Mouse (Mus musculus): ENCODE data around the gene Enam. TPM values are rescaled to one million over a fixed set of nuclear protein-coding genes. Genes with fewer than 3 reads are reported as not detected.
A peak's percentile ranks its signal among the peaks of the same experiment; 100 is the strongest.
"Not testable (repeated sequence)": the region's sequence is repeated elsewhere in the genome, so short reads cannot be mapped to it uniquely, and the experiment has no call there.

The Enam gene
- polyA plus RNA-seq, 1 experiment from 2014 or later = not detected

GRCm38 (mm10) chr5:88530908-88531307 is 43.1 kb downstream of the Enam start:
- WGBS (ENCODE audit: insufficient replicate concordance) = 34% methylated on average over 1 of the region's 1 CpGs
- ATAC-seq (ENCODE audit: insufficient read depth) = no peak
- Histone ChIP-seq H3K4me3 (replicated peaks) (no peak overlapping the region), H3K36me3 (replicated peaks) (no peaks in the 10 kb centered on the region), H3K27me3 (no peaks in the 10 kb centered on the region), H3K27ac (replicated peaks) (no peak overlapping the region), H3K4me1 (replicated peaks) (no peaks in the 10 kb centered on the region), H3K9ac (no peak overlapping the region), H3K9me3 (replicated peaks) (no peaks in the 10 kb centered on the region), H3K4me2 (no peak overlapping the region)

DNA sequence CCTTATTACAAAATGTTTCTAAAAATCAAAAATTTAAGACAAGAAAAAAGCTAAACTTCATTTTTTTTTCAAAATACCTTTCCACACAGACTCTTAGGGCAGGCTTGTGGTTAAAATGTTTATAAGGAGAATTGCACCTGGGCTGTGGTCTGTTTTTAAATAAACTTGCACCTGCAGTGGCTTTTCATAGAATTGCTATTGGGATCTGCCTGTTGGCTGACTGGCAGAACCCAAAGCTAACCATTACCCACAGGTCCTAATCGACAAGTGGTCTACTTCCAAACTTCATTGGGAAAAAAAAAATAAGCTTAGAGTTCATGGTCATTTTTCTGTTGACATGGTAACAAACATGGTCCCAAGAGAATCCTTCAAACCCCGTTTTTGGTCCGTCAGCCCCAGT is 46.9 kb downstream of the Enam start:
- Histone ChIP-seq H3K27ac (replicated peaks) (no peak overlapping the region), H3K4me1 (replicated peaks) (no peaks in the 10 kb centered on the region), H3K4me3 (replicated peaks) (no peak overlapping the region), H3K9me3 (replicated peaks) (no peaks in the 10 kb centered on the region), H3K36me3 (replicated peaks) (no peaks in the 10 kb centered on the region), H3K9ac (no peak overlapping the region), H3K27me3 (no peaks in the 10 kb centered on the region), H3K4me2 (no peak overlapping the region)
- no peak for ATAC-seq (ENCODE audit: insufficient read depth)
- 62% methylated on average over 3 of the region's 3 CpGs for WGBS (ENCODE audit: insufficient replicate concordance)

GRCm38 (mm10) chr5:88540845-88541244 is 53.1 kb downstream of the Enam start:
- H3K9me3 ChIP-seq (replicated peaks) = no peaks in the 10 kb centered on the region
- no peaks in the 10 kb centered on the region for H3K36me3 ChIP-seq (replicated peaks)
- no peak for ATAC-seq (ENCODE audit: insufficient read depth)
- H3K4me1 ChIP-seq (replicated peaks) = no peaks in the 10 kb centered on the region
- H3K27ac ChIP-seq (replicated peaks) = no peak overlapping the region
- H3K4me2 ChIP-seq = no peak overlapping the region
- H3K4me3 ChIP-seq (replicated peaks) = no peak overlapping the region
- H3K27me3 ChIP-seq = no peaks in the 10 kb centered on the region
- no peak overlapping the region for H3K9ac ChIP-seq

GRCm38 (mm10) chr5:88542651-88543282 is 55.0 kb downstream of the Enam start:
- no peak overlapping the region for H3K9ac ChIP-seq
- H3K4me3 ChIP-seq (replicated peaks) = no peak overlapping the region
- no peaks in the 10 kb centered on the region for H3K4me1 ChIP-seq (replicated peaks)
- WGBS (ENCODE audit: insufficient replicate concordance) = 47% methylated on average over 5 of the region's 5 CpGs
- H3K36me3 ChIP-seq (replicated peaks) = no peaks in the 10 kb centered on the region
- H3K9me3 ChIP-seq (replicated peaks) = no peaks in the 10 kb centered on the region
- no peak overlapping the region for H3K4me2 ChIP-seq
- no peak for ATAC-seq (ENCODE audit: insufficient read depth)
- no peaks in the 10 kb centered on the region for H3K27me3 ChIP-seq
- H3K27ac ChIP-seq (replicated peaks) = no peak overlapping the region

DNA sequence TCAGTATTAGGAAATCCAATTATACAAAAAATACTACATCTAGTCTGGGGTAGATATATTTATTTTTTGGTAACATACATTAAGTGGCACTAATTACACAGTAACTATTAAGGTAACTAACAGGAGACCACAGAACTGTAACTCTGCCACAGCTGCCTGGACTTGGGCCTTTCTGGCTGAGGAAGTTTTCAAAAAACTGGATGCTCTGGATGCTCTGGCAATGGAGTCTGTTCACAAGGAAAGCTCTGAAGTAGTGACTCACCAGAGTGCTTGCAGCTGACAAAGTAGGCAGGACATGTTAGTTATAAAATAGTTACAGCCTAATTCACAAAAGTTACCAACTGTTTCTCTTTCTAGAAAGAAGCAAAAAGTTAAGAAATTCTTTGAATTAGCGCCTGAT is 56.6 kb downstream of the Enam start:
- 56% methylated on average over 1 of the region's 1 CpGs for WGBS (ENCODE audit: insufficient replicate concordance)
- H3K27me3 ChIP-seq; H3K4me3 ChIP-seq (replicated peaks); H3K36me3 ChIP-seq (replicated peaks); H3K27ac ChIP-seq (replicated peaks); H3K4me2 ChIP-seq; H3K9ac ChIP-seq; H3K4me1 ChIP-seq (replicated peaks); H3K9me3 ChIP-seq (replicated peaks); ATAC-seq (ENCODE audit: insufficient read depth): not testable (repeated sequence)

DNA sequence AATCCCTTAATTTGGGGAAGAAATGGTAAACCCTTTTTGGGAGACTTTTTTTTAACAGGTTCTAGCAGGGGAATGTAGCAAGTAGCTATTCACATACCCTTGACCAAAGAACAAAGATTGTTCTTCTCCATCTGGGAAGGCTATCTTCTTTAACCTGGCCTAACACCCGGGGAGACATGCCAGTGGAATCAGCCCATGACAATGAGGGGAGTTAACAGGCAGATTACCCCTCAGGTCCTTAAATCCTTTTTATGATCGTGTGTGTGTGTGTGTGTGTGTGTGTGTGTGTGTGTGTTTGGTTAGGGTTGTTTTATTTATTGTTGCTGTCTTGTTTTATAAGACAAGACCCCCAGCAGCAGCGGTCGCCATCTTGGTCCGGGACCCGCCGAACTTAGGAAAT is 57.8 kb downstream of the Enam start:
- Histone ChIP-seq H3K27me3 (no peaks in the 10 kb centered on the region), H3K9me3 (replicated peaks) (no peaks in the 10 kb centered on the region), H3K9ac (no peak overlapping the region), H3K4me3 (replicated peaks) (no peak overlapping the region), H3K4me2 (no peak overlapping the region), H3K36me3 (replicated peaks) (no peaks in the 10 kb centered on the region), H3K4me1 (replicated peaks) (no peaks in the 10 kb centered on the region), H3K27ac (replicated peaks) (no peak overlapping the region)
- ATAC-seq (ENCODE audit: insufficient read depth) = no peak
- 77% methylated on average over 7 of the region's 7 CpGs for WGBS (ENCODE audit: insufficient replicate concordance)

DNA sequence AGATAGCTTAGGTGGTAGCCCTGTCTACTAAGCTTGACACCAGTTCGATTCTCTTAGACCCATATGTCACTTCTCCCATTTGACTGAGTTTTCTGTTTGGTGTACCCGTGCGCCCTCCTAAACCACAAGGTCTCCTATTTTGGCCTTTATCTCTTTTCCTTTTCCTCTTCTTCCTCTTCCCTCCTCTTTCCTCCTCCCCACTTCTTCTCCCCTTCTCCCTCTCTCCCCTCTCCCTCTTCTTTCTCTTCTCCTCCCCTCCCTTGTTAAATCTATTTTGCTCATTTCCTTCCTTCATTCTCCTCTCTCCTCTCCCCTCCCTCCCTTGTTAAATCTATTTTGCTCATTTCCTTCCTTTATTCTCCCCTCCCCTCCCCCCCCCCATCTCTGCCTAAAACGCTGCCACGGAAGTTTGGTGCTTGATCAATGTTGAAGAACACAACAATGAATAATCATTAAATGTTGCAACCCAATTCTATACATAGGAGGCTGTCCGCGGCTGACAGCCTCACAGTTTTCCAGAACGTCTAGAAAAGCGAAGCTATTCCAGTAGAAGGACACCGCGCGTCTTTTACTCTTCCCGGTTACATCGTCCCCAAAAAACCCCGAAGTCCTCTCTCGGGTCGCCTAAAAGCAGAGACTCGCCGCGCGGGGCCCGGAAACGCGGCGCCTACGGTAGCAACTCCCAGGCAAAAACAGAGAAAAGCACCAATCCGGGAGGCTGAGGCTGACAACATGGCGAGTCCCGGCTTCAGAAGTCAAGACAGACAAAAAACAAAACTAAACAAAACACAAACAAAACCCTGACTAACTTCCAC is 65.7 kb downstream of the Enam start:
- H3K36me3 ChIP-seq (replicated peaks) = peaks cover 4% of the 10 kb centered on the region; the same call in 1 of the 2 replicates
- peak overlapping the region; percentile 88 for H3K4me3 ChIP-seq (replicated peaks)
- peak; percentile 53 for ATAC-seq (ENCODE audit: insufficient read depth)
- no peaks in the 10 kb centered on the region for H3K27me3 ChIP-seq
- peaks cover 26% of the 10 kb centered on the region for H3K4me1 ChIP-seq (replicated peaks)
- H3K4me2 ChIP-seq = peak overlapping the region; percentile 88
- H3K27ac ChIP-seq (replicated peaks) = peak overlapping the region; percentile 90
- WGBS (ENCODE audit: insufficient replicate concordance) = 1% methylated on average over 29 of the region's 29 CpGs
- H3K9ac ChIP-seq = peak overlapping the region; percentile 72
- no peaks in the 10 kb centered on the region for H3K9me3 ChIP-seq (replicated peaks)

DNA sequence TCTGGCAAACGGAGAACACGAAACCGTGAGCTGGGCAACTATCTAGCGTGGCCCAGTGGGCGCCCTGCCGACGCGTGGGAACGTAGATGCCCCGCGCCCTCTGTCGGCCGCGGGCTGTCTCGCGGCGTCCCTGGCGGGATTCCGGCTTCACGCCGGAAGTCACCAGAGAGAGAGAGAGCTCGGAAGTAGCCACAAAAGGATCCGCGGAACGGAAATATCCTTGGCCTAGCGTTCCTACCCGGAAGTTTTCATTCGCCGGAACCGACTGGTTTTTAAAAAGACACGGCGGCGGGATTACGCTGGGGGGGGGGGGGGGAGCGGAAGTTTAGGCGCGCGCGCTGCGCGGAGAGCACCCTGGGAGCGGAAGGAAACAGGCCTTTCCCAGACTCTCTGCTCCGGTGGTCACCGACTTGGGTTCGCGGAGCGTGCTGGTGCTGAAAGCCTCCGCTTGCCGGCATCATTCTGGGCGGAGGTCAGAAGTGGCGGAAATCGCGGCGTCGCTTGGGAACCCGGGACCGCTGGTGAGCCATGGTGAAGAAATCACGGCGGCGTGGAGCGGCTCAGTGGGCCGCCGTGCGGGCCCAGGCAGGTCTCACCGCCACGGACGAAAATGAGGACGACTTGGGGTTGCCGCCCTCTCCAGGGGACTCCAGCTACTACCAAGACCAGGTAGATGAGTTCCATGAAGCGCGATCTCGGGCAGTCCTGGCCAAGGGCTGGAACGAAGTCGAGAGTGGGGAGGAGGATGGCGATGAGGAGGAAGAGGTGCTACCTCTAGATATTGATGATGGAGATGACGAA is 66.5 kb downstream of the Enam start, which contains the start of gene Utp3:
Gene Utp3 (plus strand): TSS at position 377 of the 801 bp plus-strand sequence.
- peak within 1 kb of the TSS; percentile 88 for H3K4me2 ChIP-seq
- H3K9me3 ChIP-seq (replicated peaks) = no peaks in the 10 kb centered on the region
- H3K27ac ChIP-seq (replicated peaks) = peak within 1 kb of the TSS; percentile 90
- no peaks in the 10 kb centered on the region for H3K27me3 ChIP-seq
- peak; percentile 94 for ATAC-seq (ENCODE audit: insufficient read depth)
- WGBS (ENCODE audit: insufficient replicate concordance) = under 1% methylated on average over 74 of the region's 76 CpGs
- H3K4me3 ChIP-seq (replicated peaks) = peak within 1 kb of the TSS; percentile 88
- H3K4me1 ChIP-seq (replicated peaks) = peaks cover 26% of the 10 kb centered on the region
- H3K36me3 ChIP-seq (replicated peaks) = peaks cover 4% of the 10 kb centered on the region; the same call in 1 of the 2 replicates
- peak within 1 kb of the TSS; percentile 83 for H3K9ac ChIP-seq

Other genes with a start within 250 kb of the Enam start
- gene Gm7714, start 219.1 kb upstream of the Enam start, polyA plus RNA-seq (2015; fragmentation: Nextera tagmentation; extraction: Ambion mirVana) = not detected in 2 replicates
- not detected in 2 replicates for gene Prol1, start 170.7 kb upstream of the Enam start, polyA plus RNA-seq (2015; fragmentation: Nextera tagmentation; extraction: Ambion mirVana)
- not detected in 2 replicates for gene Amtn, start 111.9 kb upstream of the Enam start, polyA plus RNA-seq (2015; fragmentation: Nextera tagmentation; extraction: Ambion mirVana)
- not detected in 2 replicates for gene Ambn, start 32.0 kb upstream of the Enam start, polyA plus RNA-seq (2015; fragmentation: Nextera tagmentation; extraction: Ambion mirVana)
- 0.06 and 0.12 TPM in 2 replicates for gene Jchain, start 39.9 kb downstream of the Enam start, polyA plus RNA-seq (2015; fragmentation: Nextera tagmentation; extraction: Ambion mirVana)
- 27.6 and 28.0 TPM in 2 replicates for gene Utp3, start 66.5 kb downstream of the Enam start, polyA plus RNA-seq (2015; fragmentation: Nextera tagmentation; extraction: Ambion mirVana)
- gene Rufy3, start 77.1 kb downstream of the Enam start, polyA plus RNA-seq (2015; fragmentation: Nextera tagmentation; extraction: Ambion mirVana) = 4.5 and 5.6 TPM in 2 replicates
- 25.6 and 26.7 TPM in 2 replicates for gene Grsf1, start 188.2 kb downstream of the Enam start, polyA plus RNA-seq (2015; fragmentation: Nextera tagmentation; extraction: Ambion mirVana)
- gene Mob1b, start 232.9 kb downstream of the Enam start, polyA plus RNA-seq (2015; fragmentation: Nextera tagmentation; extraction: Ambion mirVana) = 9.1 and 9.4 TPM in 2 replicates